Mouse (Mus musculus) midbrain, embryonic 14.5 days (tissue): ENCODE data around the gene Cib3. TPM values are rescaled to one million over a fixed set of nuclear protein-coding genes. Genes with fewer than 3 reads are reported as not detected.
A peak's percentile ranks its signal among the peaks of the same experiment; 100 is the strongest.

Source experiments
- ATAC-seq: fragments of 200-750 bp; cut with Nextera tagmentation; 2 replicates; pipeline ENCODE4 v1.8.0; 2017; ENCODE audit warnings: moderate number of reproducible peaks, moderate library complexity; ENCODE audit not compliant: low FRiP score, low TSS enrichment
- DNase-seq: peaks from one replicate; pipeline ENCODE4 v3.0.0-alpha.2; 2015
- H3K27ac ChIP-seq: fragments of 300-500 bp; sonication (generic); replicated peaks from 2 replicates; pipeline ENCODE4 v1.5.1; 2014; ENCODE audit warnings: mild to moderate bottlenecking, low read depth, low read length, moderate library complexity
- H3K27me3 ChIP-seq: fragments of 300-500 bp; sonication (generic); 2 replicates; pipeline ENCODE4 v1.6.1; 2014; ENCODE audit warnings: low read length, control low read depth, mixed read lengths; ENCODE audit not compliant: control insufficient read depth, insufficient read depth
- H3K36me3 ChIP-seq: fragments of 300-500 bp; sonication (generic); 2 replicates; pipeline ENCODE4 v1.6.1; 2014; ENCODE audit warnings: low read length, control low read depth; ENCODE audit not compliant: control insufficient read depth, insufficient read depth
- H3K4me1 ChIP-seq: fragments of 300-500 bp; sonication (generic); 2 replicates; pipeline ENCODE4 v1.6.1; 2014; ENCODE audit warnings: mild to moderate bottlenecking, antibody characterized with exemption, low read length, control low read depth; ENCODE audit not compliant: control insufficient read depth, insufficient read depth
- H3K4me2 ChIP-seq: fragments of 300-500 bp; sonication (generic); 2 replicates; pipeline ENCODE4 v1.6.1; 2014; ENCODE audit warnings: mild to moderate bottlenecking, low read length, moderate library complexity
- H3K4me3 ChIP-seq: fragments of 300-500 bp; sonication (generic); replicated peaks from 2 replicates; pipeline ENCODE4 v1.5.1; 2014; ENCODE audit warnings: low read depth, low read length
- H3K9ac ChIP-seq: fragments of 300-500 bp; sonication (generic); replicated peaks from 2 replicates; pipeline ENCODE4 v1.6.1; 2014; ENCODE audit warnings: mild to moderate bottlenecking, low read length, moderate library complexity
- H3K9me3 ChIP-seq: fragments of 300-500 bp; sonication (generic); 2 replicates; pipeline ENCODE4 v1.6.1; 2016; ENCODE audit warnings: low read length, control low read depth, mixed read lengths; ENCODE audit not compliant: control insufficient read depth
- WGBS: fragments of 180-500 bp; shearing (Covaris S2); extraction: QIAGEN DNeasy Blood & Tissue Kit; methylation state at CpG from one replicate; pipeline ENCODE4 v1.1.7; 2014; 5-methylcytosine and 5-hydroxymethylcytosine counted together
- polyA plus RNA-seq: library from polyadenylated mRNA; unstranded; fragments of >200 nt; fragmentation: Nextera tagmentation; extraction: Ambion mirVana; gene quantifications from 2 replicates; pipeline ENCODE4 v1.2.1, GENCODE M21; 2014

The Cib3 gene
- polyA plus RNA-seq, 1 experiment from 2014 or later: not detected

DNA sequence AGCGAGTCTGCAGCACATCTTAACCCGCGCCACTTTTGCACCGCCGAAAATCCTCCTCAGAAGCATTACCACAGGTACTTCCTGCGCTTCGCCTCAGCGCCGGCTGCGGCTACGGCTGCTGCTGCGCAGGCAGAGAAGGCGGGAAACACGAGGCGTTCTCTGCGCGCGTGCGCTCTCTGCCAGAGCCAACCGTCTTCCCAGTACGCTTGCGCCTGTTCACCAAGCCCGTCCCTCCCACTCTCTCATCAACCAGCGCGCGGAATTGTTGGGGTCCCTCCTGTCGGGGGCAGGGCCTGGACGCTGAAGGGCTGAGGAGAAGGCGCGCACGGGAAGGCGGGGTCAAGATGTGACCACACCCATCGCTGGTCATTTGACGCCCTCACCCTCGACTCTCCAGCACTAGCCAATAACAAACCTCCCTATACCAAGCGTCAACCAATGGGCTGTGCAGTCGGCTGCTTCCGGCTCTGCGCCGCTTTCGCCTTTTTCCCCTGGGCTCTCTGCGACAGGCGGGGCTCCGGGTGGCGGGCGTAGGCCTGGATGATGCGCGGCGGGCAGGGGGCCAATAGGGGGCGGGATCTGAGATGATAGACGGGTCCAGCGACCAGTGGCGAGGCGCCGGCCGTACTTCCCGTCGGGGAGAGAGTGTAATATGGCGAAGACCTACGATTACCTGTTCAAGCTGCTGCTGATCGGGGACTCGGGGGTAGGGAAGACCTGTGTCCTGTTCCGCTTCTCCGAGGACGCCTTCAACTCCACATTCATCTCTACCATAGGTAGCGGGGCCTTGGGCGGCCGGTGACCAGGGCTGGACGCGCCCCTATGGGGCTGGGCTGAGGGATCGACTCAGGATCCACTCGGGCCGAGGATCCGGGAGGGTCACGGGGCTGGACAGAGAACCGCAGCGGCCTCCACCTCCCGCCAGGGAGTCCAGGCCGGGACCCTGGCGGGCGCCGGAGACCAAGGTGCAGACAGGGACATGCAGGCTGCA, 51.6 kb downstream of the Cib3 start, which contains the start of gene Rab8a:
Rab8a (plus strand) TSS at position 494 of the 991 bp plus-strand sequence.
- Histone ChIP-seq H3K9ac (peak within 1 kb of the TSS; percentile 79), H3K27ac (peak within 1 kb of the TSS; percentile 79), H3K9me3 (no peaks in the 10 kb centered on the region), H3K4me1 (peaks cover 16% of the 10 kb centered on the region), H3K36me3 (peaks cover 8% of the 10 kb centered on the region), H3K4me2 (peak within 1 kb of the TSS; percentile 89), H3K4me3 (peak within 1 kb of the TSS; percentile 68), H3K27me3 (no peaks in the 10 kb centered on the region)
- DNase-seq (peak; percentile 99), ATAC-seq (peak; percentile 99)
- under 1% methylated on average over 82 of the region's 82 CpGs for WGBS

DNA sequence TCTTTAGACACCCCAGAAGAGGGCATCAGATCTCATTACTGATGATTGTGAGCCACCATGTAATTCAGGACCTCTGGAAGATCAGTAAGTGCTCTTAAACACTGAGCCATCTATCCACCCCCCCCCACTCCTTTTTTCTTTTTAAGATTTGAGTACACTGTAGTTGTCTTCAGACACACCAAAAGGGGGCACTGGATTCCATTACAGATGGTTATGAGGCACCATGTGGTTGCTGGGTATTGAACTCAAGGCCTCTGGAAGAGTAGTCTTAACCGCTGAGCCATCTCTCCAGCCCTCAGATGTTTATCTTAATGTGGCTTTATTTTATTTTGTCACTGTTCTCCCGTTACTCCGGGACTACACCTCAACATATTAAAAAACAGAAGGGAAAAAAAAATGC, 52.6 kb downstream of the Cib3 start:
- H3K9ac ChIP-seq: peak overlapping the region; percentile 38; the same call in 1 of the 2 replicates
- H3K36me3 ChIP-seq: peaks cover 8% of the 10 kb centered on the region
- H3K4me3 ChIP-seq: peak overlapping the region; percentile 37
- no peaks in the 10 kb centered on the region for H3K9me3 ChIP-seq
- H3K4me2 ChIP-seq: peak overlapping the region; percentile 55
- peak; percentile 3 for DNase-seq
- H3K27me3 ChIP-seq: no peaks in the 10 kb centered on the region
- 75% methylated on average over 3 of the region's 3 CpGs for WGBS
- H3K4me1 ChIP-seq: peaks cover 16% of the 10 kb centered on the region
- H3K27ac ChIP-seq: no peak overlapping the region
- ATAC-seq: no peak

DNA sequence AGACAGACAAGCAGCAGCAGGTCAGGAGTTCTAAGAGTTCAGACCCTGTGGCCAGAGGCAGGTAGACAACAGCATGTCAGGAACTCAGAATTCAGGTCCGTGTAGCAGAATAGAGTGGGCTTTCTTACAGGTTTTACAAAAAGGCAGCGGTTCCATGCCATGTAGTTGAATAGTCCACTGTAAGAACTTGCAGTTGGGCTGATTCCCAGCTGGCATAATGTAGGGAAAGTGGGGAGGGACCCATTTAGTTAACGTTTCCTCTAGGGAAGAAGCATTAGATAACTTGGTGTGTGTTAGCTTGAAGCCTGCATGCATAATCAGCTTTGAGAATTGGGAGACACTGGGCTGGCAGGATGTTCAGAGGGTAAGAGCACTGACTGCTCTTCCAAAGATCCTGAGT, 53.9 kb downstream of the Cib3 start:
- 84% methylated on average over 3 of the region's 3 CpGs for WGBS

DNA sequence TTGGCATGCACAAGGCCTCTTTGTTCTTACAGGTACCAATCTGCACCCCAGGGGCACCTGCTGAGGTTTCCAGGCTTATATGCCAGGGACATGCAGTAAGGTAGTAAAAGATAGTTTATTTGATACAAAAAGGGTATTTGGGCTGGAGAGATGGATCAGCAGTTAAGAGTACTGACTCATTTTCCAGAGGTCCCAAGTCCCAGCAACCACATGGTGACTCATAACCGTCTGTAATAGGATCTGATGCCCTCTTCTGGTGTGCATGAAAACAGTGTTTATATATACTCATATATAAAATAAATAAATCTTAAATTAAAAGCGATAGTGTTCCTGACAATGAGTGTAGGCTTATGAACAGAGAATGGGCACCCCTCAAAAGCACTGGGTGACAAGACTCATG, 54.5 kb downstream of the Cib3 start:
- no peaks in the 10 kb centered on the region for H3K9me3 ChIP-seq
- H3K27me3 ChIP-seq: no peaks in the 10 kb centered on the region
- 92% methylated on average over 2 of the region's 2 CpGs for WGBS
- no peak overlapping the region for H3K9ac ChIP-seq
- H3K4me3 ChIP-seq: no peak overlapping the region
- H3K36me3 ChIP-seq: 0 out of 2 replicates have a peak, but pooled peaks cover 6% of the 10 kb centered on the region
- no peak overlapping the region for H3K4me2 ChIP-seq
- H3K27ac ChIP-seq: no peak overlapping the region
- H3K4me1 ChIP-seq: peaks cover 16% of the 10 kb centered on the region
- DNase-seq: no peak
- no peak for ATAC-seq

More for the DNA sequence above, 53.9 kb downstream of the Cib3 start:
- DNase-seq: no peak
- no peaks in the 10 kb centered on the region for H3K9me3 ChIP-seq
- H3K4me2 ChIP-seq: no peak overlapping the region
- H3K4me3 ChIP-seq: no peak overlapping the region
- H3K36me3 ChIP-seq: 0 out of 2 replicates have a peak, but pooled peaks cover under 1% of the 10 kb centered on the region
- no peak overlapping the region for H3K27ac ChIP-seq
- peaks cover 16% of the 10 kb centered on the region for H3K4me1 ChIP-seq
- no peak for ATAC-seq
- H3K9ac ChIP-seq: no peak overlapping the region
- no peaks in the 10 kb centered on the region for H3K27me3 ChIP-seq

Other genes starting within 250 kb of the Cib3 start
- gene Cyp4f18, start 203.2 kb downstream of the Cib3 start, polyA plus RNA-seq: 0.55 and 0.97 TPM in 2 replicates
- gene Olfr372, start 171.6 kb downstream of the Cib3 start, polyA plus RNA-seq: not detected in 2 replicates
- not detected in 2 replicates for gene Olfr373, start 129.7 kb downstream of the Cib3 start, polyA plus RNA-seq
- gene Olfr374, start 105.8 kb downstream of the Cib3 start, polyA plus RNA-seq: not detected in 2 replicates
- 123 and 197 TPM in 2 replicates for gene Tpm4, start 77.9 kb downstream of the Cib3 start, polyA plus RNA-seq
- gene Rab8a, start 51.6 kb downstream of the Cib3 start, polyA plus RNA-seq: 64.8 and 69.9 TPM in 2 replicates
- gene Hsh2d, start 23.2 kb downstream of the Cib3 start, polyA plus RNA-seq: not detected in 2 replicates
- gene Gm11034, start 799 bp upstream of the Cib3 start, polyA plus RNA-seq: not detected in 2 replicates
- 62.4 and 74.6 TPM in 2 replicates for gene Fam32a, start 6.9 kb upstream of the Cib3 start, polyA plus RNA-seq
- 235 and 260 TPM in 2 replicates for gene Ap1m1, start 27.2 kb upstream of the Cib3 start, polyA plus RNA-seq
- gene Gm10282, start 92.4 kb upstream of the Cib3 start, polyA plus RNA-seq: 13.6 and 18.2 TPM in 2 replicates
- gene Klf2, start 106.2 kb upstream of the Cib3 start, polyA plus RNA-seq: 3.1 and 5.7 TPM in 2 replicates
- gene Eps15l1, start 208.6 kb upstream of the Cib3 start, polyA plus RNA-seq: 60.8 and 72.5 TPM in 2 replicates
- gene Calr3, start 231.0 kb upstream of the Cib3 start, polyA plus RNA-seq: 0.86 and 1.1 TPM in 2 replicates
- 12.6 and 17.0 TPM in 2 replicates for gene 1700030K09Rik, start 231.0 kb upstream of the Cib3 start, polyA plus RNA-seq